Mouse (Mus musculus) liver, adult 2 months (tissue): ENCODE results near the gene Med28. TPM values are rescaled to one million over a fixed set of nuclear protein-coding genes. Genes with fewer than 3 reads are reported as not detected.

ENCODE experiments used
- DNase-seq: peaks from one replicate; pipeline ENCODE4 v3.0.0-alpha.2; 2011; ENCODE audit warnings: low read depth, low spot score; ENCODE audit errors: extremely low read depth
- H3K27ac ChIP-seq: fragments of 200-500 bp; replicated peaks from 2 replicates; pipeline ENCODE4 v1.5.1; 2012; ENCODE audit warnings: low read depth, mild to moderate bottlenecking, control low read depth, inconsistent platforms, low read length; ENCODE audit not compliant: insufficient read depth
- H3K27me3 ChIP-seq: fragments of 200-500 bp; 2 replicates; pipeline ENCODE4 v1.6.1; 2012; ENCODE audit warnings: mild to moderate bottlenecking, moderate library complexity, low read length, inconsistent platforms; ENCODE audit not compliant: control insufficient read depth, insufficient read depth
- H3K36me3 ChIP-seq: fragments of 200-500 bp; 2 replicates; pipeline ENCODE4 v1.6.1; 2012; ENCODE audit warnings: low read length, inconsistent platforms; ENCODE audit not compliant: control insufficient read depth, insufficient read depth
- H3K4me1 ChIP-seq: fragments of 200-500 bp; 2 replicates; pipeline ENCODE4 v1.6.1; 2011; ENCODE audit warnings: low read length; ENCODE audit not compliant: control insufficient read depth, insufficient read depth
- H3K4me3 ChIP-seq: fragments of 200-500 bp; 2 replicates; pipeline ENCODE4 v1.5.1; 2011; ENCODE audit warnings: low read depth, mild to moderate bottlenecking, control low read depth, low read length, moderate library complexity; ENCODE audit not compliant: insufficient read depth
- H3K79me2 ChIP-seq: fragments of 200-500 bp; 2 replicates; pipeline ENCODE4 v1.6.1; 2012; ENCODE audit warnings: inconsistent platforms, mild to moderate bottlenecking, low read length, moderate library complexity; ENCODE audit not compliant: control insufficient read depth, insufficient read depth
- H3K9ac ChIP-seq: fragments of 200-500 bp; 2 replicates; pipeline ENCODE4 v1.6.1; 2012; ENCODE audit warnings: low read depth, mild to moderate bottlenecking, control low read depth, inconsistent platforms, low read length
- CTCF ChIP-seq: fragments of 200-500 bp; IDR thresholded peaks from 2 replicates; pipeline ENCODE4 v1.5.1; 2011; ENCODE audit warnings: low read depth, low read length, control low read depth
- POLR2A ChIP-seq: fragments of 200-500 bp; IDR thresholded peaks from 2 replicates; pipeline ENCODE4 v1.6.1; 2011; ENCODE audit warnings: low read length, control low read depth; ENCODE audit not compliant: insufficient read depth; ENCODE audit errors: extremely low read depth
- WGBS: fragments of 180-500 bp; shearing (Covaris S2); methylation state at CpG from one replicate; pipeline ENCODE4 v1.1.7; 2018; 5-methylcytosine and 5-hydroxymethylcytosine counted together
- polyA plus RNA-seq: library from polyadenylated mRNA; depleted of rRNA; stranded (reverse); fragments of >200 nt; gene quantifications from 2 replicates; pipeline ENCODE4 v1.2.3, GENCODE M21; 2012
- total RNA-seq: library from RNA; depleted of rRNA; stranded (reverse); fragments of >200 nt; gene quantifications from 2 replicates; pipeline ENCODE4 v1.2.3, GENCODE M21; 2014

Med28 gene
- total and polyA plus RNA-seq, 2 experiments, result 27.2 to 44.8 TPM

DNA sequence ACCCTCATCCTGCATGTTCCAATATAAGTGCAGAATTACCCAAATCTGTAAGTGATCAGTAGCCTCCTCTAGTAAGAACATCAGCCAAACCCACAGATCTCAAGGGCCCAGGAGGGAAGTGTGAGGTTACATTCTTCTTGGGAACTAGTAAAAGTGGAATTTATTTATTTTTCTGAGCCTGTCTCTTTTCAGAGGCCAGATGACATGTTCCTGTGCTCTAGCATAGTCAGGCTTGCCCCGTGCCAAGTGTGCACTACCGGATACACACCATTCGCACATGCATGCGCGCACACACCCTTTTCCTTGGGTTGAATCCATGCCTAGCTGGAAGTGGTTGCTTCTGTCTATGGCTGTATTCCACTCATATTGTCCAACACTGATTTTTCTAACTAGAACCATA is 44.3 kb upstream of the Med28 start:
- H3K27ac ChIP-seq, result peak overlapping the region; percentile 89
- H3K4me1 ChIP-seq, result peaks cover 13% of the 10 kb centered on the region
- TF ChIP-seq CTCF, result no peak
- TF ChIP-seq POLR2A, result no peak
- H3K4me3 ChIP-seq, result no peak overlapping the region
- H3K79me2 ChIP-seq, result no peaks in the 10 kb centered on the region
- 93% methylated on average over 5 of the region's 5 CpGs for WGBS
- H3K9ac ChIP-seq, result no peak overlapping the region
- DNase-seq, result no peak
- no peaks in the 10 kb centered on the region for H3K36me3 ChIP-seq
- no peaks in the 10 kb centered on the region for H3K27me3 ChIP-seq

GRCm38 (mm10) chr5:45476288-45476687 is 43.7 kb upstream of the Med28 start:
- H3K9ac ChIP-seq, result no peak overlapping the region
- H3K27me3 ChIP-seq, result no peaks in the 10 kb centered on the region
- no peaks in the 10 kb centered on the region for H3K79me2 ChIP-seq
- no peak overlapping the region for H3K27ac ChIP-seq
- H3K4me3 ChIP-seq, result no peak overlapping the region
- TF ChIP-seq CTCF (no peak), POLR2A (no peak)
- H3K4me1 ChIP-seq, result peaks cover 13% of the 10 kb centered on the region
- no peak for DNase-seq
- WGBS, result 21% methylated on average over 6 of the region's 6 CpGs
- no peaks in the 10 kb centered on the region for H3K36me3 ChIP-seq

GRCm38 (mm10) chr5:45477601-45478000 is 42.4 kb upstream of the Med28 start:
- no peak for TF ChIP-seq POLR2A
- TF ChIP-seq CTCF, result no peak
- H3K27ac ChIP-seq, result no peak overlapping the region
- H3K4me1 ChIP-seq, result peaks cover 24% of the 10 kb centered on the region
- no peaks in the 10 kb centered on the region for H3K27me3 ChIP-seq
- no peaks in the 10 kb centered on the region for H3K36me3 ChIP-seq
- H3K4me3 ChIP-seq, result no peak overlapping the region
- no peak overlapping the region for H3K9ac ChIP-seq
- no peaks in the 10 kb centered on the region for H3K79me2 ChIP-seq
- 83% methylated on average over 7 of the region's 7 CpGs for WGBS
- no peak for DNase-seq

DNA sequence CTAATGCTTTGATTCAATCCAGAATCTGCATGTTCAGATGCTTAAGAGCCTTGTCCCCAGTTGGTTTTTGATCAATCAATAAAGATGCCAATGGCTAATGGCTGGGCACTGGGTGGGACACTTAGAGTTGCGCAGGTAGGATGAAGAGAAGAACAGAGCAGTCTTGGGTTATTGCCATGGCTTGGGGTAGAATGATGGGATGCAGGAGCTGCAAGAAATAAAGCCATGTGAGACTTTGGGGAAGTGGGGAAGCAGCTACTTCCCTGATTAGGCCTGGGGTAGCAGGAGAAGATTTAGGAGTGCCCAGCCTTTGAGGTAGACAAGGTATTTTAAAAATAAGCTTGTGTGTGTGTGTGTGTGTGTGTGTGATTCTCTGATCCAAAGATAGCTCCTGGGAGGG is 40.0 kb upstream of the Med28 start:
- no peak overlapping the region for H3K9ac ChIP-seq
- TF ChIP-seq POLR2A (no peak), CTCF (no peak)
- no peak overlapping the region for H3K27ac ChIP-seq
- no peak overlapping the region for H3K4me3 ChIP-seq
- 95% methylated on average over 1 of the region's 1 CpGs for WGBS
- no peaks in the 10 kb centered on the region for H3K27me3 ChIP-seq
- H3K4me1 ChIP-seq, result peaks cover 23% of the 10 kb centered on the region
- DNase-seq, result no peak
- H3K79me2 ChIP-seq, result no peaks in the 10 kb centered on the region
- H3K36me3 ChIP-seq, result no peaks in the 10 kb centered on the region

GRCm38 (mm10) chr5:45481125-45481524 is 38.9 kb upstream of the Med28 start:
- Histone ChIP-seq H3K27me3 (no peaks in the 10 kb centered on the region), H3K4me1 (peaks cover 17% of the 10 kb centered on the region), H3K79me2 (no peaks in the 10 kb centered on the region), H3K9ac (no peak overlapping the region), H3K27ac (no peak overlapping the region), H3K4me3 (no peak overlapping the region), H3K36me3 (no peaks in the 10 kb centered on the region)
- peak; percentile 78 for DNase-seq
- WGBS, result 26% methylated on average over 2 of the region's 2 CpGs
- TF ChIP-seq POLR2A (no peak), CTCF (no peak)

DNA sequence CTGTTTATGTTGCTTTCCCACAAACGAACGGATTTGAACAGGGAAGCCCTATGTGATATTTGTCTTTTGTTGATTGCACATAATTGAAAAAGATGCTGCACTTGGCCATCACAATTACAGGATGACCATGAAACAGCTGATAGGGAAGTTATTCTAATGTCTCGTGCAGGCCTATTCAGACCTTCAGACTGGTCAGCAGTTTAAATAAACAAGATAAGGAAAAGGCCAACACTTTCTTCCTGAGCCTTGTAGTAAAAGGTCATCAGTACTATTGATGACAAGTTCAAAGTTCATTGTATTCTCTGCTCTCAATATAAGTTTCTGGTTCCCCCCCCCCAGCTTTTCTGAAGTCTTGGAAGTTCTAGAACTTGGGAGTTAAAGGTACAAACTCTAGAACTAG is 37.4 kb upstream of the Med28 start:
- peak overlapping the region; percentile 55 for H3K27ac ChIP-seq
- no peak for TF ChIP-seq POLR2A
- no peak for TF ChIP-seq CTCF
- WGBS, result 6% methylated on average over 3 of the region's 3 CpGs

More for the DNA sequence above, 37.4 kb upstream of the Med28 start:
- Histone ChIP-seq H3K9ac (no peak overlapping the region), H3K79me2 (no peaks in the 10 kb centered on the region), H3K4me3 (no peak overlapping the region), H3K36me3 (no peaks in the 10 kb centered on the region), H3K27me3 (no peaks in the 10 kb centered on the region), H3K4me1 (peaks cover 17% of the 10 kb centered on the region)
- peak; percentile 89 for DNase-seq
